Mouse (Mus musculus) heart, postnatal 36 days (tissue): ENCODE measurements around the gene Proser2. TPM values are rescaled to one million over a fixed set of nuclear protein-coding genes. Genes with fewer than 3 reads are reported as not detected.
A peak's percentile ranks its signal among the peaks of the same experiment; 100 is the strongest.

Source experiments
- DNase-seq, 2 experiments: peaks; one replicate each; pipeline ENCODE4 v3.0.0; 2021 to 2022
- intact Hi-C: fragments of 180-260 bp; cut with DNase I; formaldehyde crosslinking; loops from one replicate; pipeline ENCODE4 v1.15.1; 2025
- total RNA-seq, 2 experiments: library from RNA; stranded (reverse); gene quantifications; 2 replicates each; pipeline ENCODE4 v1.2.3; 2021

Gene Proser2
- total RNA-seq, 2 experiments from 2014 or later = 12.0 to 21.3 TPM

DNA sequence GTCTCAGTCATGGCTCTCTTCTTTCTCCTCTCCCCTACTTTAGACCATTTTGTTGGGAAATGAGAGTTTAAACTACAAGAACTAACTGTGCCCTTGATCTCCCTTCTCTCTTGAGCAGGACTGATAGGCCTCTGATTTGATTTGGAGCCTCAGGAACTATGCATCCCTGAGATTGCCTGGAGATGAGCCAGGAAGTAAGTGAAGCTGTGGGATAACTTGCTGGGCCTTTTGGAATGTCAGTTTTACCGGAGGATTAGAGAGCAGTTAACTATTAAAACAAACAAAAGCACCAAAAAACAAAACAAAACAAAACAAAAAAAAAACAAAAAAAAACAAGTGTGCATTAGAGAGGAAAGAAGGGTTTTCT, 54.5 kb downstream of the Proser2 start:
- DNase-seq = no peak
- intact Hi-C loops = no loop called here

DNA sequence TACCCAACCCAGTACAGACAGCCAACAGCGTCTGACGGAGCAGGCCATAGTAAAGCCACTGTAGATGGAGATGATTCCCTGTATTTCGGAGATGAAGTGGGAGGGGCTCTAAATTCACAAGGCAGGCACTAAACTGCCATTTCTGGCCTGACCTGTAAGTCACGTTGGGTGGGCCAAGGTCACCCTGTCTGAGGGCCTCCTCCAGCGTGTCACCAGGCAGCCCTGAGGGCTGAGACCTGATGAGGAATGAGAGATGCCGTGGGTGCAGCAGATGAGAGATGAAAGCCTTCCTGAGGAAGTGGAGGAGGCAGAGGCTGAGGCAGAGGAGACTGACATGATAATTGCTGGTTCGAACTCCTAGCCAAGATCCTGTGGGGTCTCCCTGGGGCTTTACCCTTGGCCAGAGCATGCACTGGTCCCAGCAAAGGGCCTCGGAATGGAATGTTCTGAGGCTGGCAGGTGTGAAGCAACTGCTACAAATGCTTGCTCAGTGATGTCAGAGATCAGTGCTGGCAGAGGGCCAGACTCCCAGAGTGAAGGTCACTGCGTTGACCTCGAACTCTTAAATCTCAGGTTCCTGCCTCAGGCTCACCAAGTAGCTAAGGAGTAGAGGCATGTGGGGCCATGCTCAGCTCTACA, 55.0 kb downstream of the Proser2 start:
- intact Hi-C loops = no loop called here
- peak in 1 of 2 experiments; percentile 24 for DNase-seq

DNA sequence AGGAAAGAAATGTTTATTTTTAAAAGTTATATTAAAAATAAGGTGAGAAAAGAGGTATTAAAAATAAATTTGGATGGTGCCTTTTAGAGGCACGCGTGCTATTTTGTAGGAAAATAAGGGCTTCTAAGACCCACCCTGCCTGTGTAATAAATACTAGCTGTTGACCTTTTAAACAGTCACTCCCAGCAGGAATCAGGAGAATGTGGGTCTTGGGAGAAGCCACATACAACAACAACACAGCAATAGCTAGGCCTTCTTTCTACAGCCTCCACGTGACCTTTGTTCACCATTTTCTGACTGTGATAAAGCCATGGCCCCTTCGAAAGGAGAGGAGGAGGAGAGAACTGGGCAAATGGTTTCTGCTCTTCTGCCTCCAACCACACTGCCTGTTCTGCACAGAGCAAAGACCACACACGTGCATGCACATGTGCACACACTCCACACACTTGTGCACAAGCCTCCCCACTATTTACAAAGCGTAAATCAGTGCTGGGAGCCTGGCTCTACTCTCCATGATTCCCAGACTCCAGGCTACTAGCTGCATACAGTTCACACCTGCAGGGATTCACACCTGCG, 57.2 kb downstream of the Proser2 start:
- DNase-seq = no peak
- intact Hi-C loops = no loop called here

DNA sequence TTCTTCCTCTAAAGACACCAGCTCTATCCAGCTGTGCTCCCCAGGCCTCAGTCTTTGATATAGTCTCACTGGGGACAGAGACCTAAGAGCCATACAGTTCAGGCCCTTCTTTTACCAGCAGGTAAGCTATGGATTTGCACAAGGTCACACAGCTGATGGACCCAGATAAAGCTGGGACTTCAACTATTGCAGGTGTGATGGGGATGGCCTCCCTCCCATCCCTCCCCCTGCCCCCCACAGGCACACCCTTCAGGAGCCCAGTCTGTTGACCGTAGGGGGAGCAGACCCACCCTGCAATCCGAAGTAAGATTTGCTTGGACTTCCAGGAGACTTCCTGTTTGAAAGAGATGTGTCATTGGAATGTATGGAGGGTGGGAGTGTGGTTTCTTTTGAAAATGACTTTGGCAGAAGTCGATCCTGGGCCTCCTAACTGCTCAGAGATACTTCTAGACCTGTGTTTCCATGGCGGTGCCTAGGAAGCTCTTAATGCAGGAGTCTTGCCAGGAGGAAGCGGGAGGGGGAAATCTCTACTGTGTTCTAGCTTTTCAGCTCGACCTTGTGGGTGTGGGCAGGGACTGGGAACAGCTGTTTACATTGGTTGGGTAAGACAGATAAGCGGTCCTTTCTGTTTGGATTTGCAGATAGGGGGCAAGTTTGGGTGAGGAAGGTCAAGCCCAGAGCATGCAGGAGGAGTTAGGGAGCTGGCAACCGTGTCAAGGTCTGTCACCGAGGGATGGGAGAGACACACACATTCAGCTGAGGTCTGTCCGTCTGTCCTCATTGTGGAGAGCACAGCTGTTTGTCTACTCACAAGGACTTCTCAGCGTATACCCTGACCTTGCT, 58.2 kb downstream of the Proser2 start:
- DNase-seq = no peak
- intact Hi-C loops = no loop called here

DNA sequence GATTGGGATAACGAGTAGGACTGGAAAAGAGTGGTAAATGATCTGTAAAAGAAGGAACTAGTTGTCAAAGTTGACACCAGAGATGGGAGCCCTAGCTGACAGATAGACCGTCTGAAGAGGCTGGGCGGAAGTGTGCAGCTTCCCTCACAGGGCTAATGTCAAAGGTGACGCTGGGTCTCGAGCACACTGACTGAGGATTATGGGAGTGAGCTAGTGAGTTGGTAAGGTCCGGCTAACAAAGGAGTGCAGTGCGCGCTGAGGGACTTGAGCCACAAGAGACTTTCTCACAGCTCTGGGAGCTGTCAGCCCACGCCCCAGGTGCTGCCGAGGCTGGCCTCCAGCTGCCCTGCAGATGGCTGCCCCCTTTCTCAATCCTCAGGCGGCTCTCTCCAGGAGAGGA, 59.1 kb downstream of the Proser2 start:
- DNase-seq = no peak
- intact Hi-C loops = no loop called here

DNA sequence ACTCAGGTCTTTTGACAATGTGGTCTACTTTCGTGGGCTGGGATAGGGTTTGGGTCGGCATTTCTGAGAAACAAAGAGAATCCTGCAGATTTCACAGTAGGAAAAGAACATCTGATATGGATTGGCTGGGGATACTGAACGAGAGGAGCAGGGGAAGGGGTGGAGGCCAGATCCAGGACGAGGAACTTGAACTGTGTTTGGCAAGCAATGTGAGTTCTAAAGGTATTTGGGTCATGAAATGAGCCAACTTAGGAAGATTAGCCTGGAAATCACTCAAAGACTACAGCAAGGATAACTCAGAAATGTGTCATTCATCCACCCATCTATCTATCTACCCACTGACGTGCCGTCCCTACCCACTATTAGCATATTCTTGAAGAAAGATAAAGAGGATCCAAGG, 62.7 kb downstream of the Proser2 start:
- no peak for DNase-seq
- intact Hi-C loops = no loop called here

DNA sequence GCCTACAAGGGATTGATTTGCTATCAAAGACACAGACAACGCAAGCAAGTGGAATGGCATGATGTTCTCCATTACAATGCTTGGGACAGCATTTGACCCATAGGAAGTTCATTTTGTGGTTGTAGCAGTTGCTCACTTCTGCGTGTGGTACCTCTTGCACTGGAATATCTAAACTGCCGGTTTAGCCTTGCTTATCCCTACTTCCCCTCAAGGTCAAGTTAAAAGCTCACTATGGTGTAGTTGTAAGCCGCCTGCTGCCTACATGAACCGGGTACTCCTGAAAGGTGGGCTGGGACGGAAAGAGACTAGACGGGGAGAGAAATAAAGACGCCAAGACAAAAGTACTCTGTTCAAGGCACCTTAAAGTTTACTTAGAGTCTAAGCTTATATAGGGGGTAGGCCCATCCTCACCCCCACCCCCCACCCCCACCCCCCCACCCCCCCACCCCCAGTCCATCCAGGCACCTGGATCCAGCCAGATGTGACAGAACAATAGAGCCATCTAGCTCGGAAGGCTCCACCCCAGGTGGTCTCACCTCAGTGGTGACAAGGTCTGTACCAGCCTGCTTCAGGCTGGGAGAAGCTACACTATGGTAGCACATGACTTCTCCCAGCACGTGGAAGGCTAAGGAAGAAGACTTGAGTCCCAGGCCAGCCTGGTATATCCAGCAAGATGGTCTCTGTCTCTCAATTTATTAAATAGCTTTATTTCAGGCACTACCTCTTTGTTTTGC, 69.8 kb downstream of the Proser2 start:
- intact Hi-C loops = no loop called here
- no peak for DNase-seq

DNA sequence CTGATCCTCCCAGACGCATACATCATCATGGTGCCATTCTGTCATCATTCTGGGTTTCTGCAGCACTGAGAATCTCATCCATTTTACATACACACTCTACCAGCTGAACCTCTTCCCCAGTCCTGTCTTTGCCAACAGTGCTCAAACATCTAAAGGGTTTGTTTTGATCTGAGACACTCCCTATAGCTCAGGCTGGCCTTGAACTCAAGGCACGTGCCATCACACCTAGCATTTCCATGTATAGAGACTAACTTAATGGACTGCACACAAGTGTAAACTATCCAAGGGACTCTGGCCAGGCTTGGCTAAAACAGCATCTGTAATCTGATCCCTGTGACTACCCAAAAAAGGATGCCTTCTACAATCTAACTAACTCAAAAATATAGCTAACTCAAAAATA, 70.7 kb downstream of the Proser2 start:
- no peak for DNase-seq
- intact Hi-C loops = no loop called here

DNA sequence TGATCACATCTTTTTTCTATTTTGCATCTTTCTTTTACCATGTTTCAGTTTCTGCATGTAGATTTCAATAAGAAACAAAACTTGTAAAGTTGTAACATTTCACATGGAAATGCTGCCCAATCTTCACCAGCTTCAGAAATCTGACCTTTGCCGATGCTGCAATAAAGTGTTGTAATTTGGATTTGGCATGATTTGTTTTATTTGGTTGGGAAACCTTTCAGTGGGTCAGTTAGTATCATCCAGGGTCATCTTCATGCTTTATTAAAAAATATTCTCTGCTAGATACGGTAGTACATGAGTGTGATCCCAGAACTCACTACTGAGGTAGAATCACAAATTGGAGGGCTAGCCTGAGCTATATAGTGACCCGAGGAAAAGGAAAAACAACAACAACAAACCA, 73.5 kb downstream of the Proser2 start:
- no peak for DNase-seq
- intact Hi-C loops = no loop called here

DNA sequence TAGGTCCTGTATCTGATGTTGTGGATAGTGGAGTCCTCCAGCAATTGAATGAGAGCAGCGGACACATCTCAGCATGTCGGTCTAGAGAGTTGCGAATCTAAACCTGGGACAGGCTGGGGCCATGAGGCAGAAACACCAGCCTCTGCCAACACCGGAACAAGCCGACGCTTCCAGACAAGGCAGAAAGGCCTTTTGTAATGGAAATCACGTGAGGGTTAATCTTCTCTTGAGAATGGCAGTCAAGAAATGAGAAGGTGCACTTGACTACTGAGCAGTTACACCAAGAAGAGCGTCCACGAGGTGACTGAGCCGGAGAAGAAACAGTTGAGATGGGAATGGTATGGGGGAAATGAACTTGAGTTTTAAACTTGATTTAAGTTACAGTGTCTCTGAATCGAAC, 74.5 kb downstream of the Proser2 start:
- intact Hi-C loops = no loop called here
- DNase-seq = no peak

DNA sequence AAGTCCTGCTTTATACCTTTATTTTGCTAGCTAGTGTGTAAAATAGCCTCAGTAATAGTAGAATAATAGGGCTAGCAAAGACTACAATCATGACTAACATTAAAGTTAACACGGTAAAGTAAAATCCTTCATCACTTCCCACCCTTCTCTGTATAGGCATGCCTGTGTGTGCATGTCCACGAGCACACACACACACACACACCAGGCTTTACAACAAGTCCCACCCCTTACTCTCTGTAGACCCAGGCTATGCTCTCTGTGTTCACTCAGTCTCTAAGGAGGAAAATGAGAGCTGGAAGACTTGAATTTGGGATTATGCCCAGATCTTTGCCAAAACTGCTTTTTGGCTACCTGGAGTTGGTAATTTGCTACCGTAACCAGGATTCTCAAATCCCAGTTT, 81.0 kb downstream of the Proser2 start:
- DNase-seq = no peak
- intact Hi-C loops = no loop called here

DNA sequence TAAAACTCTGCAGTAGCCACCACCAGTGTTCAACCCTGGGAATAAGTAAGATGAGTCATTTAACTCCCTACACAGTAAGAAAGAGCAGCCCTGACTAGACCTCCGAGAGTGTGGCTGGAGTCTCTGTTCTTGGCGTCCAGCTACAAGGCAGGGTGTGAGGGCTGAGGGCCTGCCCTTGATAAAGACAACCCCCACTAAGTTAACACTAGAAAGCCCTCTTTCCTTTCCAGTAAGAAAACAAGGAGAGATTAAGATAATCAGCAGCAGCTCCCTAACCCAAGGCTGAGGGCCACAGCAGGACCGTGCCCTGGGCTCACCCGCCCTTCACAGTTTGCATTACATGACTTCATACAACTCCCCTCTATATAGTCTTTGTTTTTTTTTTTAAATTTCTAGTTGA, 81.4 kb downstream of the Proser2 start:
- DNase-seq = no peak
- intact Hi-C loops = no loop called here

Other genes with a start within 250 kb of the Proser2 start
- 10 to 100 TPM; 12.3 to 12.5 TPM for gene Sec61a2, start 234.8 kb downstream of the Proser2 start, total RNA-seq
- 1 to 10 TPM; 2.8 to 6.7 TPM for gene Dhtkd1, start 187.4 kb downstream of the Proser2 start, total RNA-seq
- gene Upf2, start 178.7 kb downstream of the Proser2 start, total RNA-seq = 10 to 100 TPM; 14.7 to 15.6 TPM
- gene Echdc3, start 82.8 kb upstream of the Proser2 start, total RNA-seq = 10 to 100 TPM; 23.5 to 26.2 TPM
- gene Usp6nl, start 192.5 kb upstream of the Proser2 start, total RNA-seq = 1 to 10 TPM; 5.5 to 6.5 TPM